In the genomic region with DNA sequence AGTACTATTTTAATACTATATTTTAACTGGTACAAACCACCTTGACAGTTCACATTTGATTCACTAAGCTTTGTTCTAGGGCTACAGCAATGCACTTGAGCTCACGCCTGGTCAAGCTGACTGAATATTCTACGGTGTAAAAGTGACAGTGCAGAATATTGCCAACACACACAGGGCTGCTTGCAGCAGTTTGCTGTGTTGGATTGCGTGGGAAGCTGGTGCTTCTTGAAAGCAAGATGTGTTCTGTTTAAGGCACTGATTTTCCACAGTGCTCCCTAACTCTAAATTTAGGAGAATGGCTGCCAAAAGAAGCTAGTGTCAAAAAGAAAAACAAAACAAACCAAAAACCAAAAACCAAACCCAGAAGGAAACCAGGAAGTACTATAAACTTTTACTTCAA, we compare ENCODE assay signal across 25 mouse cellular contexts.
DNase-seq lines count a peak whose midpoint lies in the region; ATAC-seq lines count a peak whose summit lies in the region.
"Had no signal": no experiment of that assay in that cellular context is flagged by ENCODE, and none has a peak within 500 bp of the region (broad histone marks: within the 10 kb centered on the region; RNA-seq: fewer than 3 reads in every experiment).

No protein-coding gene starts in this region.

- peak; percentile 63 to 71 for DNase-seq in frontal cortex, adult 2 months (ENCODE audit: extremely low spot score in 1 of 2, low spot score in 1 of 2)
- no peak for DNase-seq in frontal cortex, postnatal 10 days (ENCODE audit: low spot score in 2 of 2)
- peak; percentile 35 for DNase-seq in left cerebral cortex, adult 11 months (ENCODE audit: low spot score)
- DNase-seq in left cerebral cortex, postnatal 4 days: no peak
- DNase-seq in left cerebral cortex, adult 9 months (ENCODE audit: low spot score in 2 of 2): peak; percentile 33 to 67
- DNase-seq in right cerebral cortex, postnatal 25 days: peak; percentile 45
- no peak for DNase-seq in natural killer cell, adult 2 months (ENCODE audit: low spot score in 2 of 2)
- DNase-seq: adrenal gland, postnatal 10 days; cerebellum, adult 11 months; cerebellum, adult 9-11 months; embryo, embryonic 11 days; kidney, adult 8-10 months; kidney, postnatal 4 days; liver, embryonic 13.5 days; lung, adult 18-20 months; lung, postnatal 4 days; spleen, adult 18-20 months; thymus, adult 2 months; thymus, postnatal 36 days had no signal

- ATAC-seq in megakaryocyte, adult 5-6 weeks (ENCODE audit: poor library complexity, severe bottlenecking): no peak
- ATAC-seq: forebrain, embryonic 14.5 days; hindbrain, postnatal 0 days; intestine, embryonic 15.5 days; lung, postnatal 0 days; midbrain, embryonic 13.5 days had no signal

- intact Hi-C loops in left cerebral cortex, postnatal 4 days (cut with DNase I): no loop called here

Comparison
In these comparisons a context has a peak if more than half of its experiments do, and no peak if none do; other contexts are left out.
1. DNase-seq: peak in frontal cortex, adult 2 months (2 of 2), left cerebral cortex, adult 11 months (single experiment), left cerebral cortex, adult 9 months (2 of 2) and right cerebral cortex, postnatal 25 days (single experiment); none in frontal cortex, postnatal 10 days (0 of 2), left cerebral cortex, postnatal 4 days (single experiment) and natural killer cell, adult 2 months (0 of 2).